Mouse (Mus musculus): ENCODE measurements around the gene Apopt1. TPM values are rescaled to one million over a fixed set of nuclear protein-coding genes. Genes with fewer than 3 reads are reported as not detected.
"Not testable (repeated sequence)": the region's sequence is repeated elsewhere in the genome, so short reads cannot be mapped to it uniquely, and the experiment has no call there.

Gene Apopt1
- polyA plus RNA-seq, 1 experiment from 2014 or later: 56.8 TPM

DNA sequence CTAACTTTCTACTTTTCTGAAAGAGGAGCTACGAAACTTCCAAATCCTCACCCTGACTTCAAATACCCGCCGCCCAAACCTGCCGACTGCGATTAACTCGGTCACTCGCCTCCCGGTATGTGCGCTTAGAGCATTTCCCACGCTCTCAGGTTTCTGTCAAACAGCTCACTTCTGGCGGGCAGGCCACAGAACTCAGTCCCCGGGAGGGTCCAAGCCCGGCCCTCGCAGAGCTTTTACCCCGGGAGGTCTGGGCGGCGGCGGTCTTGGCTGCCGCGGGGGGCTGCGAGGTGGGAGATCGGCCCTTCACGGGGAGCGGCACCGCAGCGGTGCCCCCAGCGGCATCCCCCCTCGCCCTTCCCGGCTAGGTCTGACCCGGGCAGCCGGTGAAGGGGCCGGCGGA lies 585 bp upstream of the Apopt1 start:
- H3K9ac ChIP-seq (ENCODE audit: low read depth, low read length): peak overlapping the region; percentile 95
- no peak; the same call in 1 of the 2 replicates for ATAC-seq
- H3K27me3 ChIP-seq (ENCODE audit: control insufficient read depth, insufficient read depth, low read depth, low read length): no peaks in the 10 kb centered on the region
- under 1% methylated on average over 30 of the region's 33 CpGs for WGBS
- peak overlapping the region; percentile 100 for H3K4me3 ChIP-seq (ENCODE audit: low read depth, low read length)
- peak overlapping the region; percentile 91 for H3K27ac ChIP-seq (ENCODE audit: low read length)
- peak overlapping the region; percentile 83 for H3K4me2 ChIP-seq (ENCODE audit: low read length)
- peaks cover 20% of the 10 kb centered on the region for H3K4me1 ChIP-seq (ENCODE audit: control insufficient read depth, insufficient read depth, low read length)
- H3K36me3 ChIP-seq (ENCODE audit: control insufficient read depth, insufficient read depth, low read length): peaks cover 20% of the 10 kb centered on the region
- H3K9me3 ChIP-seq (replicated peaks; ENCODE audit: control insufficient read depth, low read length, poor library complexity, severe bottlenecking): no peaks in the 10 kb centered on the region

- Histone ChIP-seq H3K4me1 (ENCODE audit: control insufficient read depth, insufficient read depth, low read length) (peaks cover 25% of the 10 kb centered on the region), H3K36me3 (ENCODE audit: control insufficient read depth, insufficient read depth, low read length) (peaks cover 16% of the 10 kb centered on the region), H3K4me2 (ENCODE audit: low read length) (peak overlapping the region; percentile 64), H3K4me3 (ENCODE audit: low read depth, low read length) (peak overlapping the region; percentile 100)
- WGBS: 85% methylated on average over 6 of the region's 6 CpGs
- not testable (repeated sequence) for H3K9me3 ChIP-seq (replicated peaks; ENCODE audit: control insufficient read depth, low read length, poor library complexity, severe bottlenecking); H3K27ac ChIP-seq (ENCODE audit: low read length); H3K27me3 ChIP-seq (ENCODE audit: control insufficient read depth, insufficient read depth, low read depth, low read length); ATAC-seq; H3K9ac ChIP-seq (ENCODE audit: low read depth, low read length)
These were observed 819 bp downstream of the Apopt1 start for GRCm38 (mm10) chr12:111713880-111714279.

GRCm38 (mm10) chr12:111716505-111716904 lies 3.4 kb downstream of the Apopt1 start:
- no peak overlapping the region for H3K9ac ChIP-seq (ENCODE audit: low read depth, low read length)
- ATAC-seq: no peak
- H3K4me1 ChIP-seq (ENCODE audit: control insufficient read depth, insufficient read depth, low read length): peaks cover 22% of the 10 kb centered on the region
- H3K27ac ChIP-seq (ENCODE audit: low read length): no peak overlapping the region
- no peak overlapping the region for H3K4me2 ChIP-seq (ENCODE audit: low read length)
- H3K27me3 ChIP-seq (ENCODE audit: control insufficient read depth, insufficient read depth, low read depth, low read length): no peaks in the 10 kb centered on the region
- no peaks in the 10 kb centered on the region for H3K9me3 ChIP-seq (replicated peaks; ENCODE audit: control insufficient read depth, low read length, poor library complexity, severe bottlenecking)
- no peaks in the 10 kb centered on the region for H3K36me3 ChIP-seq (ENCODE audit: control insufficient read depth, insufficient read depth, low read length)
- WGBS: 97% methylated on average over 7 of the region's 7 CpGs
- H3K4me3 ChIP-seq (ENCODE audit: low read depth, low read length): no peak overlapping the region

DNA sequence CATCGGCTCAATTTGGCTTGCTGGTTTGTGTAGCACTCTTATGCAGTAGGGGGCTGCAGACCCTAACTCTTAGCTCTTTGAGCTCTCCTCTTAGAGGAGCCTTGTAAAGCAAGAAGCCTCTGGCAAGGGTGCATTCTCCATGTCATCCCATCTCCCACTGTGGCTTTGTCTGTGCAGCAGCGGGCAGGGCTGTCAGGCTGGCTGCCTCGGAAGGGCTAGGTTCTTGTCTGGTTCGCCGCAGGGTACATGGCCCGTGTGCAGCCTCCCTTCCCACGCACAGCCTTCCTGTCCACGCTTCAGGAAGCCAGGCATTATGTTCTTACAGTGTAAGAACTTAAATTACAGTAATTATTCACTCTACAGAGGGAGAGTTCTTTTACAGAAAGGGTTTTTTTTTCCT lies 5.6 kb downstream of the Apopt1 start:
- Histone ChIP-seq H3K36me3 (ENCODE audit: control insufficient read depth, insufficient read depth, low read length) (no peaks in the 10 kb centered on the region), H3K4me2 (ENCODE audit: low read length) (no peak overlapping the region), H3K4me1 (ENCODE audit: control insufficient read depth, insufficient read depth, low read length) (peaks cover 14% of the 10 kb centered on the region), H3K9me3 (replicated peaks; ENCODE audit: control insufficient read depth, low read length, poor library complexity, severe bottlenecking) (no peaks in the 10 kb centered on the region), H3K9ac (ENCODE audit: low read depth, low read length) (0 out of 2 replicates have a peak overlapping the region, but pooled peaks have one; percentile 7), H3K27ac (ENCODE audit: low read length) (peak overlapping the region; percentile 61), H3K27me3 (ENCODE audit: control insufficient read depth, insufficient read depth, low read depth, low read length) (no peaks in the 10 kb centered on the region), H3K4me3 (ENCODE audit: low read depth, low read length) (no peak overlapping the region)
- ATAC-seq: 0 out of 2 replicates have a peak, but pooled peaks have one; percentile 45
- 24% methylated on average over 8 of the region's 8 CpGs for WGBS

DNA sequence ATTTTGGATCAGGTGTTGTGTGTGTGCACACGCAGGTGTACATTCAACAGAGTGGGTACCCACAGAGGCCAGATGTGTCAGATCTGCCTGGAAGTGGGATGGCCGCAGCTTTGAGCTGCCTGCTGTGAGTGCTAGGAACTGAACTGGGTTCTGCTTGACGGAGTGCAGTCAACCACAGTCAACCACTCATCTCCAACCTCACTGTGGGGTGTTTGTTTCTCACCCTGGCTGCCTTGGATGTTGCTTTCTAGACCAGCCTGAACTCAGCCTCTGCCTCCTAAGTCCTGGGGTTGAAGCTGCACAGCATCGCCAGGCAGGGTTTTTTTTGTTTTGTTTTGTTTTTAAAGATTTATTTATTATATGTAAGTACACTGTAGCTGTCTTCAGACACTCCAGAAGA lies 7.2 kb downstream of the Apopt1 start:
- Histone ChIP-seq H3K9me3 (replicated peaks; ENCODE audit: control insufficient read depth, low read length, poor library complexity, severe bottlenecking) (no peaks in the 10 kb centered on the region), H3K27me3 (ENCODE audit: control insufficient read depth, insufficient read depth, low read depth, low read length) (no peaks in the 10 kb centered on the region), H3K27ac (ENCODE audit: low read length) (no peak overlapping the region), H3K4me3 (ENCODE audit: low read depth, low read length) (no peak overlapping the region), H3K9ac (ENCODE audit: low read depth, low read length) (no peak overlapping the region), H3K4me1 (ENCODE audit: control insufficient read depth, insufficient read depth, low read length) (peaks cover 4% of the 10 kb centered on the region; the same call in 1 of the 2 replicates), H3K4me2 (ENCODE audit: low read length) (no peak overlapping the region), H3K36me3 (ENCODE audit: control insufficient read depth, insufficient read depth, low read length) (peaks cover 2% of the 10 kb centered on the region; the same call in 1 of the 2 replicates)
- WGBS: 75% methylated on average over 4 of the region's 4 CpGs
- ATAC-seq: no peak

- H3K4me3 ChIP-seq (ENCODE audit: low read depth, low read length): no peak overlapping the region
- H3K4me1 ChIP-seq (ENCODE audit: control insufficient read depth, insufficient read depth, low read length): peaks cover 4% of the 10 kb centered on the region; the same call in 1 of the 2 replicates
- peaks cover 5% of the 10 kb centered on the region; the same call in 1 of the 2 replicates for H3K36me3 ChIP-seq (ENCODE audit: control insufficient read depth, insufficient read depth, low read length)
- no peak overlapping the region for H3K9ac ChIP-seq (ENCODE audit: low read depth, low read length)
- no peaks in the 10 kb centered on the region for H3K27me3 ChIP-seq (ENCODE audit: control insufficient read depth, insufficient read depth, low read depth, low read length)
- no peak for ATAC-seq
- 73% methylated on average over 9 of the region's 9 CpGs for WGBS
- no peak overlapping the region for H3K27ac ChIP-seq (ENCODE audit: low read length)
- no peaks in the 10 kb centered on the region for H3K9me3 ChIP-seq (replicated peaks; ENCODE audit: control insufficient read depth, low read length, poor library complexity, severe bottlenecking)
- H3K4me2 ChIP-seq (ENCODE audit: low read length): no peak overlapping the region
These were observed 9.6 kb downstream of the Apopt1 start for GRCm38 (mm10) chr12:111722654-111723053.

DNA sequence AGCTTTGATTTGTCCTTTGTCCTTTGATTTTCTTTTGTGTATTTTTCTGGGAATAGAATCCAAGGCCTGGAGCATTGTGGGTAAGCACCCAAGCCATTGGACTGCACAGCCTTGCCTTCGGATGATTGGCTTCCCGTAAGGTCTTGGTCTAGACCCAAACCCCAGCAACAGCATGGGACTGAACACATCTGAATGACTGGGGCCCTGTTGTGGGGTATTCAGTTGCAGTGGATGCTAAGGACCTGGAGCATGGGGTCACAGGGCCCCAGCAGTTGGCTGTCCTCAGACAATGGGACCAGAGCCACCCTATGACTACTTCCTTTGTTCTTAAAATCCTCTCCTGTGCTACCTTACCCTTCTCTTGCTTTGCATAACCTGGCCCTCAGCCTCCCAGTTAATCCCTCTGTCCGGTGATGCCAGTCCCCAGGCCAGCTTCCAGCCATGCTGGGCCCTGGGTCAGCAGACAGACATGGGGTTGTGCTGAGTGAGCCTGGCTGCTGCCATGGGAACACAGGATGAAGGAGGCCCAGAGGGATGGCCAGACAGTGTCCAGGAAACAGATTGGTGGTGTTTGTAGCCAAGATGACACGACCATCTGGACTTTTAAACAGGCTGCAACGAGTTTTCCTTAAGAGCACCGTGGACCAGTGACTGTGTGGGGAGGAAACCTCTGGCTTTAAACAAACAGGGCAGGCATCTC lies 11.7 kb downstream of the Apopt1 start:
- no peak overlapping the region for H3K4me2 ChIP-seq (ENCODE audit: low read length)
- H3K9ac ChIP-seq (ENCODE audit: low read depth, low read length): 0 out of 2 replicates have a peak overlapping the region, but pooled peaks have one; percentile 14
- no peak overlapping the region for H3K4me3 ChIP-seq (ENCODE audit: low read depth, low read length)
- H3K4me1 ChIP-seq (ENCODE audit: control insufficient read depth, insufficient read depth, low read length): no peaks in the 10 kb centered on the region
- WGBS: 25% methylated on average over 6 of the region's 6 CpGs
- H3K36me3 ChIP-seq (ENCODE audit: control insufficient read depth, insufficient read depth, low read length): peaks cover 5% of the 10 kb centered on the region; the same call in 1 of the 2 replicates
- peak; percentile 80 for ATAC-seq
- peak overlapping the region; percentile 57; the same call in 1 of the 2 replicates for H3K27ac ChIP-seq (ENCODE audit: low read length)
- H3K27me3 ChIP-seq (ENCODE audit: control insufficient read depth, insufficient read depth, low read depth, low read length): no peaks in the 10 kb centered on the region
- H3K9me3 ChIP-seq (replicated peaks; ENCODE audit: control insufficient read depth, low read length, poor library complexity, severe bottlenecking): no peaks in the 10 kb centered on the region

DNA sequence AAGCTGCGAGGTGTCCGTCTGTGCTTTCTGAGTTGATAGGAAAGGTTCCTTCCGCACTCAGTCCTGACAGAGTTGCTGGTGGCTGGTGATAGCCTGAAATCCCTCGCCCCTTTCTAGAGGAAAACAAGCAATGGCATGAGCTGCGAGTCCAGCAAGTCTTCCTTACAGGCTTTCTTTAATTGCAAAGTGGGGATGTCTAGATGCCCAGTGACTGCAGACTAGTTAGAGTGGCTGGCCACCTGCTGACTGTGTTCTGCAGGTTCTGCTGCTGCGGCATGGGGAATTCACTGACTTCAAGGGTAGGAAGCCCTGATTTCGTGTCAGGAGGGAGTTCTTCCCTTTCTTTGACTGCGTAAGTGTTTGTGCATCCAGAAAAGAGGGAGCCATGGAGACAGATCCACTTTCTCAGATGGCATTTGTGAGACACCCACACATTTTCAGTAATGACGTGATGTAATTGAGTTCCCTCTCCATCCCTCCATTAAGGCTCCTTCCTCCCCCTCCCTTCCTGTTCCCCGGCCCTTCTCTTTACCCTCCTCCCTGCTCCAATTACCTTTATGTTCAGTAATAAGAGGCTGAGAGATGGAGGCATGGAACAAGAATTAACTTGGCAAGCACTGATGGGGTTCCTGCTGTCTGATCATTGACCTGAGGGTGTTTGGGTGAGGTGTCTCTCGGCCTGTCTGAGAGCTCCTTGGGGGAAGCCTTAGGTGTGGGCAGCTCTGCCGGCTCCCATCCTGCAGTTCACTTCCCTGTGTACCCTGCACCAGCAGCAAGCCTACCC lies 12.5 kb downstream of the Apopt1 start:
- 55% methylated on average over 12 of the region's 12 CpGs for WGBS
- H3K36me3 ChIP-seq (ENCODE audit: control insufficient read depth, insufficient read depth, low read length): peaks cover 5% of the 10 kb centered on the region; the same call in 1 of the 2 replicates
- no peak for ATAC-seq

DNA sequence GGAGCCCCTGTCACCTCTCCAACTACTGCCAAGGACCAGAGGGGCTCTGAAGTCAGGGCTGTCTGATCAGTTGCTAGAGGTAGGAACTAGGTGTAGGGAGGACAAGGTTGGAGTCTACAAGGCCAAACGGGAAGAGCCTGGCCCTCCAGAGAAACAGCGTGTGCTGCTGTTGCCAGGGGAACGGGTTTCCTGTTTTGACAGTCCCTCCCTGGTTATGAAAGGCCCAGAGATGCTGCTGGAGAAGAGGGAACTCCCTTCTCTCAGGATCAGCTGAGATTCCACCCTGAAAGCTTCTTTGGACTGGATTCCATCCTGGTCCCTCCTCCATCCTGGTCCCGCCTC lies 13.0 kb downstream of the Apopt1 start:
- H3K4me3 ChIP-seq (ENCODE audit: low read depth, low read length): no peak overlapping the region
- H3K27ac ChIP-seq (ENCODE audit: low read length): no peak overlapping the region
- no peaks in the 10 kb centered on the region for H3K27me3 ChIP-seq (ENCODE audit: control insufficient read depth, insufficient read depth, low read depth, low read length)
- H3K4me2 ChIP-seq (ENCODE audit: low read length): no peak overlapping the region
- H3K9me3 ChIP-seq (replicated peaks; ENCODE audit: control insufficient read depth, low read length, poor library complexity, severe bottlenecking): no peaks in the 10 kb centered on the region
- peaks cover 5% of the 10 kb centered on the region; the same call in 1 of the 2 replicates for H3K36me3 ChIP-seq (ENCODE audit: control insufficient read depth, insufficient read depth, low read length)
- 67% methylated on average over 4 of the region's 4 CpGs for WGBS
- H3K9ac ChIP-seq (ENCODE audit: low read depth, low read length): no peak overlapping the region
- ATAC-seq: no peak
- H3K4me1 ChIP-seq (ENCODE audit: control insufficient read depth, insufficient read depth, low read length): no peaks in the 10 kb centered on the region

More for the DNA sequence above, 12.5 kb downstream of the Apopt1 start:
- H3K9me3 ChIP-seq (replicated peaks; ENCODE audit: control insufficient read depth, low read length, poor library complexity, severe bottlenecking): no peaks in the 10 kb centered on the region
- H3K4me3 ChIP-seq (ENCODE audit: low read depth, low read length): no peak overlapping the region
- H3K27me3 ChIP-seq (ENCODE audit: control insufficient read depth, insufficient read depth, low read depth, low read length): no peaks in the 10 kb centered on the region
- peak overlapping the region; percentile 51; the same call in 1 of the 2 replicates for H3K27ac ChIP-seq (ENCODE audit: low read length)
- no peak overlapping the region for H3K9ac ChIP-seq (ENCODE audit: low read depth, low read length)
- no peaks in the 10 kb centered on the region for H3K4me1 ChIP-seq (ENCODE audit: control insufficient read depth, insufficient read depth, low read length)
- H3K4me2 ChIP-seq (ENCODE audit: low read length): no peak overlapping the region
